Mouse (Mus musculus): ENCODE data around the gene Trabd. TPM values are rescaled to one million over a fixed set of nuclear protein-coding genes. Genes with fewer than 3 reads are reported as not detected.

Trabd gene
- polyA plus RNA-seq (2012; rRNA removed), result 81.6 and 90.9 TPM in 2 replicates

- TF ChIP-seq POLR2A (IDR thresholded peaks at IDR 0.05; ENCODE audit: low read depth, low read length) (no peak), CTCF (IDR thresholded peaks at IDR 0.05; ENCODE audit: extremely low read depth, insufficient read length, insufficient replicate concordance, low read depth, low read length) (no peak)
- WGBS, result 23% methylated on average over 11 of the region's 11 CpGs
- Histone ChIP-seq H3K36me3 (ENCODE audit: control insufficient read depth, insufficient read depth, low read length) (peaks cover 4% of the 10 kb centered on the region; the same call in 1 of the 2 replicates), H3K4me3 (ENCODE audit: low read depth, low read length) (peak within 1 kb of the TSS; percentile 91), H3K27me3 (ENCODE audit: control insufficient read depth, insufficient read depth, low read length) (no peaks in the 10 kb centered on the region), H3K4me1 (ENCODE audit: control insufficient read depth, insufficient read depth, insufficient read length, low read length) (peaks cover 20% of the 10 kb centered on the region), H3K27ac (ENCODE audit: insufficient read depth, low read depth, low read length) (peak within 1 kb of the TSS; percentile 82)
Measured at GRCm38 (mm10) chr15:89074613-89075477, at the start of gene Trabd. Gene Trabd, plus strand, starts transcription at chr15:89075124.

DNA sequence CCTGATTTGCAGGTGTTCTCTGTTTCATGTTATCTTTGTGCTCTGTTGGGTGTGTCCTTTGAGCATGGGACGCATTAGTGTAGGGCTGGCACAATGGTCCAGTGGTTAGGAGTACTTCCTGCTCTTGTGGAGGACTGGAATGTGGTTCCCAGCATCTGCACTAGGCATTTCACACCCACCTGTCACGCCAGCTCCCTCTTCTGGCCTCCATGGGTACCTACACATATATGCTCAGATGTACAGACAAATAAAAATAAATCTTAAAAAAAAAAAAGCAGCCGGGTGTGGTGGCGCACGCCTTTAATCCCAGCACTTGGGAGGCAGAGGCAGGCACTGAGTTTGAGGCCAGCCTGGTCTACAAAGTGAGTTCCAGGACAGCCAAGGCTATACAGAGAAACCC, 30.5 kb upstream of the Trabd start:
- no peaks in the 10 kb centered on the region for H3K4me1 ChIP-seq (ENCODE audit: control insufficient read depth, insufficient read depth, insufficient read length, low read length)
- TF ChIP-seq POLR2A (IDR thresholded peaks at IDR 0.05; ENCODE audit: low read depth, low read length) (no peak), CTCF (IDR thresholded peaks at IDR 0.05; ENCODE audit: extremely low read depth, insufficient read length, insufficient replicate concordance, low read depth, low read length) (no peak)
- no peak overlapping the region for H3K4me3 ChIP-seq (ENCODE audit: low read depth, low read length)
- WGBS, result 61% methylated on average over 5 of the region's 5 CpGs
- H3K27me3 ChIP-seq (ENCODE audit: control insufficient read depth, insufficient read depth, low read length), result no peaks in the 10 kb centered on the region
- no peaks in the 10 kb centered on the region for H3K36me3 ChIP-seq (ENCODE audit: control insufficient read depth, insufficient read depth, low read length)
- H3K27ac ChIP-seq (ENCODE audit: insufficient read depth, low read depth, low read length), result no peak overlapping the region

GRCm38 (mm10) chr15:89046356-89046755, 28.6 kb upstream of the Trabd start:
- no peak for TF ChIP-seq POLR2A (IDR thresholded peaks at IDR 0.05; ENCODE audit: low read depth, low read length)
- TF ChIP-seq CTCF (IDR thresholded peaks at IDR 0.05; ENCODE audit: extremely low read depth, insufficient read length, insufficient replicate concordance, low read depth, low read length), result no peak
- H3K4me1 ChIP-seq (ENCODE audit: control insufficient read depth, insufficient read depth, insufficient read length, low read length), result no peaks in the 10 kb centered on the region
- no peak overlapping the region for H3K4me3 ChIP-seq (ENCODE audit: low read depth, low read length)
- no peaks in the 10 kb centered on the region for H3K36me3 ChIP-seq (ENCODE audit: control insufficient read depth, insufficient read depth, low read length)
- peaks cover 2% of the 10 kb centered on the region; the same call in 1 of the 2 replicates for H3K27me3 ChIP-seq (ENCODE audit: control insufficient read depth, insufficient read depth, low read length)
- 75% methylated on average over 4 of the region's 4 CpGs for WGBS
- no peak overlapping the region for H3K27ac ChIP-seq (ENCODE audit: insufficient read depth, low read depth, low read length)

- H3K4me1 ChIP-seq (ENCODE audit: control insufficient read depth, insufficient read depth, insufficient read length, low read length), result no peaks in the 10 kb centered on the region
- no peaks in the 10 kb centered on the region for H3K36me3 ChIP-seq (ENCODE audit: control insufficient read depth, insufficient read depth, low read length)
- no peak overlapping the region for H3K27ac ChIP-seq (ENCODE audit: insufficient read depth, low read depth, low read length)
- TF ChIP-seq CTCF (IDR thresholded peaks at IDR 0.05; ENCODE audit: extremely low read depth, insufficient read length, insufficient replicate concordance, low read depth, low read length) (no peak), POLR2A (IDR thresholded peaks at IDR 0.05; ENCODE audit: low read depth, low read length) (no peak)
- peaks cover 11% of the 10 kb centered on the region for H3K27me3 ChIP-seq (ENCODE audit: control insufficient read depth, insufficient read depth, low read length)
- no peak overlapping the region for H3K4me3 ChIP-seq (ENCODE audit: low read depth, low read length)
- 84% methylated on average over 7 of the region's 7 CpGs for WGBS
Measured at GRCm38 (mm10) chr15:89054666-89055065, 20.3 kb upstream of the Trabd start.

GRCm38 (mm10) chr15:89058736-89059135, 16.2 kb upstream of the Trabd start:
- Histone ChIP-seq H3K4me1 (ENCODE audit: control insufficient read depth, insufficient read depth, insufficient read length, low read length) (peaks cover 9% of the 10 kb centered on the region; the same call in 1 of the 2 replicates), H3K27me3 (ENCODE audit: control insufficient read depth, insufficient read depth, low read length) (peaks cover 17% of the 10 kb centered on the region), H3K4me3 (ENCODE audit: low read depth, low read length) (no peak overlapping the region), H3K27ac (ENCODE audit: insufficient read depth, low read depth, low read length) (no peak overlapping the region), H3K36me3 (ENCODE audit: control insufficient read depth, insufficient read depth, low read length) (no peaks in the 10 kb centered on the region)
- TF ChIP-seq CTCF (IDR thresholded peaks at IDR 0.05; ENCODE audit: extremely low read depth, insufficient read length, insufficient replicate concordance, low read depth, low read length) (no peak), POLR2A (IDR thresholded peaks at IDR 0.05; ENCODE audit: low read depth, low read length) (no peak)
- 22% methylated on average over 6 of the region's 6 CpGs for WGBS

- WGBS, result 3% methylated on average over 29 of the region's 57 CpGs
- peaks cover 13% of the 10 kb centered on the region; the same call in 1 of the 2 replicates for H3K4me1 ChIP-seq (ENCODE audit: control insufficient read depth, insufficient read depth, insufficient read length, low read length)
- no peak within 1 kb of the TSS for H3K27ac ChIP-seq (ENCODE audit: insufficient read depth, low read depth, low read length)
- TF ChIP-seq CTCF (IDR thresholded peaks at IDR 0.05; ENCODE audit: extremely low read depth, insufficient read length, insufficient replicate concordance, low read depth, low read length) (no peak), POLR2A (IDR thresholded peaks at IDR 0.05; ENCODE audit: low read depth, low read length) (no peak)
- H3K4me3 ChIP-seq (ENCODE audit: low read depth, low read length), result peak within 1 kb of the TSS; percentile 50
- peaks cover 17% of the 10 kb centered on the region for H3K27me3 ChIP-seq (ENCODE audit: control insufficient read depth, insufficient read depth, low read length)
- no peaks in the 10 kb centered on the region for H3K36me3 ChIP-seq (ENCODE audit: control insufficient read depth, insufficient read depth, low read length)
Measured at GRCm38 (mm10) chr15:89059161-89059931, 15.6 kb upstream of the Trabd start, which contains the start of gene Panx2. Gene Panx2, plus strand, starts transcription at chr15:89059734.

All from small intestine, adult 2 months (tissue).